Mouse (Mus musculus) midbrain, postnatal 0 days (tissue): Measurements from ENCODE around the gene Snrpd2. TPM values are rescaled to one million over a fixed set of nuclear protein-coding genes. Genes with fewer than 3 reads are reported as not detected.

Experiments
- ATAC-seq: fragments of 200-750 bp; cut with Nextera tagmentation; 2 replicates; pipeline ENCODE4 v1.8.0; 2017; ENCODE audit warnings: moderate number of reproducible peaks, mild to moderate bottlenecking, moderate TSS enrichment, moderate library complexity; ENCODE audit not compliant: low FRiP score
- DNase-seq: peaks from one replicate; pipeline ENCODE4 v3.0.0-alpha.2; 2015; ENCODE audit warnings: low spot score
- H3K27ac ChIP-seq: fragments of 300-500 bp; sonication (generic); 2 replicates; pipeline ENCODE4 v1.5.1; 2014; ENCODE audit warnings: low read depth, mild to moderate bottlenecking, low read length, mixed read lengths
- H3K27me3 ChIP-seq: fragments of 300-500 bp; sonication (generic); 2 replicates; pipeline ENCODE4 v1.6.1; 2014; ENCODE audit warnings: low read length, control low read depth, mixed read lengths; ENCODE audit not compliant: insufficient read depth
- H3K36me3 ChIP-seq: fragments of 300-500 bp; sonication (generic); 2 replicates; pipeline ENCODE4 v1.6.1; 2014; ENCODE audit warnings: low read length, control low read depth, mixed read lengths; ENCODE audit not compliant: insufficient read depth
- H3K4me1 ChIP-seq: fragments of 300-500 bp; sonication (generic); 2 replicates; pipeline ENCODE4 v1.6.1; 2014; ENCODE audit warnings: mild to moderate bottlenecking, control low read depth, antibody characterized with exemption, low read length, mixed read lengths; ENCODE audit not compliant: insufficient read depth
- H3K4me2 ChIP-seq: fragments of 300-500 bp; sonication (generic); 2 replicates; pipeline ENCODE4 v1.6.1; 2014; ENCODE audit warnings: low read depth, mild to moderate bottlenecking, low read length, mixed read lengths; ENCODE audit not compliant: poor library complexity, severe bottlenecking
- H3K4me3 ChIP-seq: fragments of 300-500 bp; sonication (generic); 2 replicates; pipeline ENCODE4 v1.5.1; 2014; ENCODE audit warnings: low read depth, mild to moderate bottlenecking, low read length, moderate library complexity
- H3K9ac ChIP-seq: fragments of 300-500 bp; sonication (generic); replicated peaks from 2 replicates; pipeline ENCODE4 v1.6.1; 2014; ENCODE audit warnings: mild to moderate bottlenecking, low read length, moderate library complexity, mixed read lengths; ENCODE audit not compliant: poor library complexity, severe bottlenecking
- H3K9me3 ChIP-seq: fragments of 300-500 bp; sonication (generic); 2 replicates; pipeline ENCODE4 v1.6.1; 2016; ENCODE audit warnings: low read length, control low read depth
- CTCF ChIP-seq: IDR thresholded peaks from 2 replicates; pipeline ENCODE4 v1.5.1; 2016; ENCODE audit warnings: antibody characterized with exemption, mild to moderate bottlenecking
- WGBS: fragments of 180-500 bp; shearing (Covaris S2); extraction: QIAGEN DNeasy Blood & Tissue Kit; methylation state at CpG from one replicate; pipeline ENCODE4 v1.1.7; 2014; 5-methylcytosine and 5-hydroxymethylcytosine counted together
- polyA plus RNA-seq: library from polyadenylated mRNA; unstranded; fragments of >200 nt; fragmentation: Nextera tagmentation; extraction: Ambion mirVana; gene quantifications from 2 replicates; pipeline ENCODE4 v1.2.1, GENCODE M21; 2015
- total RNA-seq: library from RNA; depleted of rRNA; stranded (reverse); fragments of >200 nt; gene quantifications from 2 replicates; pipeline ENCODE4 v1.2.3, GENCODE M21; 2014

Snrpd2 gene
- total and polyA plus RNA-seq, 2 experiments from 2014 or later, result 36.7 to 115 TPM

DNA sequence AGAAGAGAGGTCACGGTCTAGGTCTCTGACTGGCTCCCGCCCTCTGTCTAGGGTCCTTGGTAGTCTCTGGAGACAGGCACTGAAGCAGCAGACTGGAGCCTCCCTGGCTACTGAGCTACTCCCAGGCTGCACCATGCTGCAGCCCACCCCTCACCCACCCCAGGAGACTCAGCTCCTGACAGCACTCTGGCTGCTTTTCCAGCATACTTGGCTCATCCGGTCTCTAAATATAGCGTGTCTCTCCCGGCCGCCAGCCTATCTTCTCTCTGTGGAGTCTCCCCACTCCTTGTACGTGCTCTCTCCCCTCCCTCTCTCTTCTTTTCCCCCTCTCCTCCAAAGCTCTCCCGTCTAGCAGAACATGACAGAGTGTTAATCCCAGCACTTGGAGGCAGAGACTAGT lies 20.6 kb downstream of the Snrpd2 start:
- no peak overlapping the region for H3K4me3 ChIP-seq
- no peaks in the 10 kb centered on the region for H3K9me3 ChIP-seq
- H3K27me3 ChIP-seq, result no peaks in the 10 kb centered on the region
- WGBS, result 43% methylated on average over 8 of the region's 8 CpGs
- no peaks in the 10 kb centered on the region for H3K36me3 ChIP-seq
- H3K27ac ChIP-seq, result peak overlapping the region; percentile 32; the same call in 1 of the 2 replicates
- ATAC-seq (peak; percentile 39; the same call in 1 of the 2 replicates), DNase-seq (no peak)
- no peak overlapping the region for H3K4me2 ChIP-seq
- TF ChIP-seq CTCF, result no peak
- no peaks in the 10 kb centered on the region; the same call in 1 of the 2 replicates for H3K4me1 ChIP-seq
- H3K9ac ChIP-seq, result no peak overlapping the region

DNA sequence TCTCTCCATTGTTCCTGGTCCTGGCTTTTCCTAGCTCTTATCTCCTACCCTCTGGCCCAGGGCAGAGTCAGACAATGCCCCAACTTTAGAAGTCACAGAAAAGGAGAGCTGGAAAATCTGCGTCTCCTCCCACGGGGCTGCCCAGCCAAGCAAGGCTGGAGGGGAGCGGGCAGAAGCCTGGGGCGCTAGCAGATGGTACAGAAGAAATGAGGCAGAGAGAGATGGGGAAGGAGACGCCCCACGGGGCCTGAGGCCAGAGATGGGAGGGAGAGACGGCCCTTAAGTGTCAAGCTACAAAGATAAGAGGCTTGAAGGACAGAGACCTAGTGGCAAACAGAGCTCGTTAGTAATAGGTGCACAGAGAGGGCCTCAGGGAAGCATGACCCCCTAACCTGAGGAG lies 22.3 kb downstream of the Snrpd2 start:
- no peak overlapping the region for H3K27ac ChIP-seq
- H3K36me3 ChIP-seq, result no peaks in the 10 kb centered on the region
- H3K4me3 ChIP-seq, result no peak overlapping the region
- no peaks in the 10 kb centered on the region; the same call in 1 of the 2 replicates for H3K4me1 ChIP-seq
- no peak overlapping the region for H3K4me2 ChIP-seq
- no peak for TF ChIP-seq CTCF
- DNase-seq (no peak), ATAC-seq (no peak)
- 46% methylated on average over 8 of the region's 8 CpGs for WGBS
- no peak overlapping the region; the same call in 1 of the 2 replicates for H3K9ac ChIP-seq
- no peaks in the 10 kb centered on the region for H3K9me3 ChIP-seq
- H3K27me3 ChIP-seq, result no peaks in the 10 kb centered on the region

DNA sequence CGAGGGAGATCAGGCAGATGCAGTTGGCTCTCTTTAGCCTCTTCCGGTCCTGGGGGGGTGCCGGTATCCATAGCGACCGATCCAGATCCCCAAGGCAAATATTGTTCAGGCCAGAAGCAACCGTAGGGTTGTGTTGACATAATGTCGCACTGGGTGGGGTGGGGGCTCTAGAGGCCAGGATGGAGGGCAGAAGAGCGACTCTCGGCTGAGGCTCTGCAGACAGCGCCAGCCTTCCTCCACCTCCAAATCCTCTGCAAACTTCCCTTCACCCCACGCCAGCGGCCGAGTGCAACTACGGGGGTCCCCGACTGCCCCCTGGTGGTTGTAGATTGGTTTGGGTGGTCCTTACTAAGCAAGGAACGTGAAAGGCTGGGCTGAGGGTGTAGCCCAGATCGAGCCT lies 23.4 kb downstream of the Snrpd2 start:
- H3K4me2 ChIP-seq, result peak overlapping the region; percentile 45
- no peaks in the 10 kb centered on the region for H3K9me3 ChIP-seq
- DNase-seq, result peak; percentile 83
- H3K27ac ChIP-seq, result no peak overlapping the region; the same call in 1 of the 2 replicates
- peak overlapping the region; percentile 14; the same call in 1 of the 2 replicates for H3K4me3 ChIP-seq
- no peaks in the 10 kb centered on the region; the same call in 1 of the 2 replicates for H3K4me1 ChIP-seq
- 2% methylated on average over 17 of the region's 17 CpGs for WGBS
- H3K27me3 ChIP-seq, result no peaks in the 10 kb centered on the region
- H3K9ac ChIP-seq, result no peak overlapping the region
- H3K36me3 ChIP-seq, result no peaks in the 10 kb centered on the region
- no peak for ATAC-seq
- peak; percentile 90 for TF ChIP-seq CTCF

DNA sequence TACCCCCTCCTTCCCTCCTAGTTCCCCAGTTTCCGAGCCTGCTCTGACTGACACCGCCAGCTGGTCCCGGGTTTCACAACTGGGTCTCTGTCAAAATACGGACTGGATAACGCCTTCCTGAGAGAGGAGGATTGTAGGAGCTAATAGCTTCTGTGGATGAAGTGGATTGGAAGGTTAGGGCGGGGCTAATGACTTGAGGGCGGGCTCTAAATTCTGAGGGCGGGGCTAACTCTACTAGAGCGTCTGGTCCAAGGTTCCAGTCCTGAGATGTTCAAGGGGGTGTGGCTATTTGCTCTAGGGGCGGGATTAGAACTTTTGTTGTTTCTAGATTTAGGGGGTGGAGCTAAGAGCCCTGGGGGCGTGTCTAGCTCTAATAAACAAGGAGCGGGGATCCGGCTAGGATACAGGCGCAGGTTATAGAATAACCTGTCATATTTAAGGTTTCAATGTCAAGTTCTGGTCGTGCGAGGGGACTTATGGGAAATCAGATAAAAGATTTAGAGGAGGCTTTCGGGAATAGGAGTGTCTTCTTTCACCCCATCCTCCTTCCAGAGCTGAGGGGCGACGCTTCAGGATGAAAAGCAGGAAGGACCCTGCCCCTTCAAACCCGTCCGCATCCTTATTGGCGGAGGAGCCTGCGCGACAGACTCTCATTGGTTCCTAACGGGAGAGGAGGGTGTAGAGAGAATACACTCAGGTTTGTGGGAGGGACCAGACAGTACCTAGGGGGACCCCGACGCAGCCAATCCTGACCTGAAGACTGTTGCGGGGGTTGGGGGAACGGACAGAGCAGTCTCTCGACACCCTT lies 26.4 kb downstream of the Snrpd2 start, which contains the start of gene Eml2:
TSS of gene Eml2 (plus strand) at position 714 of the 808 bp plus-strand sequence.
- DNase-seq, result peak; percentile 95
- Histone ChIP-seq H3K27me3 (no peaks in the 10 kb centered on the region), H3K4me2 (peak within 1 kb of the TSS; percentile 88), H3K9me3 (no peaks in the 10 kb centered on the region), H3K36me3 (no peaks in the 10 kb centered on the region), H3K4me1 (no peaks in the 10 kb centered on the region; the same call in 1 of the 2 replicates), H3K27ac (peak within 1 kb of the TSS; percentile 63), H3K4me3 (peak within 1 kb of the TSS; percentile 74), H3K9ac (peak within 1 kb of the TSS; percentile 85)
- no peak for TF ChIP-seq CTCF
- under 1% methylated on average over 30 of the region's 30 CpGs for WGBS
- ATAC-seq, result peak; percentile 95

DNA sequence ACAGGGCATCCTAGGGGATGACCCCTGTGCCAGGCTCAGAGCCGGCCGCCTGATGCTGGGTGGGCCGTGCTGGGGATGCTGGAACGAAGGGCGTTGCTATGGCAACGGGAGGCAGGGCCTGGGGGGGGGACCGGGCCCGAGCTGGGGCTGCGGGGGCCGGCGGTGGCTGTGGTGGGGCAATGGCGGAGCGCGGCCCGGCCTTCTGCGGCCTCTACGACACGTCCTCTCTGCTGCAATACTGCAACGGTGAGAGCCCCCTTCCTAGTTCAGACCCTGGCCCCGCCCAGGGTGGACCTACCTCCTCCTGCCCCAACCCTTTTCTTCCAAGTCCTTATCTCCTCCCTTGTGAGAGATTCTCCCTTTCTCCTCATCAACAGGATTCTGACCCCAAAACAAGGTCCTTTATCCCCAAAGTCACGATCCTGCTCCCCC lies 27.0 kb downstream of the Snrpd2 start:
- TF ChIP-seq CTCF, result no peak
- Histone ChIP-seq H3K4me2 (peak overlapping the region; percentile 88), H3K27me3 (no peaks in the 10 kb centered on the region), H3K9ac (peak overlapping the region; percentile 85), H3K27ac (peak overlapping the region; percentile 63), H3K4me1 (no peaks in the 10 kb centered on the region; the same call in 1 of the 2 replicates), H3K9me3 (no peaks in the 10 kb centered on the region), H3K36me3 (0 out of 2 replicates have a peak, but pooled peaks cover 1% of the 10 kb centered on the region), H3K4me3 (peak overlapping the region; percentile 74)
- no peak for DNase-seq
- ATAC-seq, result peak; percentile 25
- WGBS, result 6% methylated on average over 16 of the region's 21 CpGs

DNA sequence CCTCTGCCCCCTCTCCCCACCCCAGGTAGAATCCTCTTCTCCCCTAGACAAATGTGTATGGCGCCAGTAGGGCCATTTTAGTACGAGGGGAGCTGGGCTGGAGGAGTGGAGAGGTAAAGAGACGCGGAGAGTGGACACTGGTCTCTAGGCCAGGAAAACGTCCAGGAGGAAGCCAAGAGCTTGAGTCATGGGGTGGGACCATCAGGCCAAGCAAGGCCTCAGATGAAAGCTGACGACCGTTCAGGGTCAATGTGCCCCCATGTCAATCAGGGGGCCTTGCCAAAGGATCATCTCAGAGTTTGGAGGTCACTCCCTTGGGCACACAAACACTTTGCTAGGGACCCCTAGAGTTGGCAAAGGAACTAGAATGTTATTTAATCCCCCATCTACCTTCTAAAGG lies 27.7 kb downstream of the Snrpd2 start:
- Histone ChIP-seq H3K27me3 (no peaks in the 10 kb centered on the region), H3K9me3 (no peaks in the 10 kb centered on the region), H3K9ac (peak overlapping the region; percentile 85; the same call in 1 of the 2 replicates), H3K36me3 (0 out of 2 replicates have a peak, but pooled peaks cover 2% of the 10 kb centered on the region), H3K27ac (no peak overlapping the region), H3K4me3 (peak overlapping the region; percentile 74), H3K4me2 (peak overlapping the region; percentile 88), H3K4me1 (no peaks in the 10 kb centered on the region; the same call in 1 of the 2 replicates)
- DNase-seq (no peak), ATAC-seq (no peak)
- 62% methylated on average over 7 of the region's 7 CpGs for WGBS
- no peak for TF ChIP-seq CTCF
